Mouse (Mus musculus): ENCODE results near the gene Actr10.

GRCm38 (mm10) chr12:71006141-71006540, 68.5 kb downstream of the Actr10 start:
- TF ChIP-seq CTCF (IDR thresholded peaks at IDR 0.05; ENCODE audit: extremely low read depth, insufficient read depth, low read length) (no peak), POLR2A (IDR thresholded peaks at IDR 0.05; ENCODE audit: extremely low read depth, insufficient read depth, low read length) (no peak)

All from cortical plate, adult 2 months (tissue).